Mouse (Mus musculus) ES-E14 (cell line): ENCODE data around the gene Bmper. TPM values are rescaled to one million over a fixed set of nuclear protein-coding genes. Genes with fewer than 3 reads are reported as not detected.

Experiments
- DNase-seq: peaks from one replicate; pipeline ENCODE4 v3.0.0-alpha.2; 2013; ENCODE audit warnings: low read depth, low spot score
- H3K27ac ChIP-seq: 2 replicates; pipeline ENCODE4 v1.5.1; 2012; ENCODE audit warnings: low read depth, mild to moderate bottlenecking, low read length, moderate library complexity, mixed read lengths; ENCODE audit not compliant: poor library complexity, insufficient read depth, severe bottlenecking
- H3K36me3 ChIP-seq: 2 replicates; pipeline ENCODE4 v1.6.1; 2012; ENCODE audit warnings: mild to moderate bottlenecking, low read length, moderate library complexity, mixed read lengths; ENCODE audit not compliant: control insufficient read depth, poor library complexity, insufficient read depth, severe bottlenecking
- H3K4me1 ChIP-seq, 2 experiments: fragments of 150-350 bp in 1 of 2; sonication (generic) in 1 of 2; 2 replicates each; pipeline ENCODE4 v1.6.1; 2012; ENCODE audit warnings: low read length in 2 of 2, mild to moderate bottlenecking in 1 of 2, mixed read lengths in 1 of 2; ENCODE audit not compliant: control insufficient read depth in 2 of 2, insufficient read depth in 2 of 2, poor library complexity in 1 of 2
- H3K4me3 ChIP-seq, 2 experiments: fragments of 150-350 bp in 1 of 2; sonication (generic) in 1 of 2; 2 replicates each; pipeline ENCODE4 v1.5.1; 2012; ENCODE audit warnings: low read length in 2 of 2, low read depth in 1 of 2, mild to moderate bottlenecking in 1 of 2, mixed read lengths in 1 of 2; ENCODE audit not compliant: insufficient read depth in 1 of 2, poor library complexity in 1 of 2, severe bottlenecking in 1 of 2
- H3K9ac ChIP-seq: 2 replicates; pipeline ENCODE4 v1.6.1; 2012; ENCODE audit warnings: low read depth, mild to moderate bottlenecking, low read length, mixed read lengths; ENCODE audit not compliant: poor library complexity, insufficient read depth, severe bottlenecking
- H3K9me3 ChIP-seq: fragments of 150-350 bp; sonication (generic); 2 replicates; pipeline ENCODE4 v1.6.1; 2012; ENCODE audit warnings: low read depth, mild to moderate bottlenecking, low read length; ENCODE audit not compliant: control insufficient read depth, insufficient read depth
- CHD2 ChIP-seq: IDR thresholded peaks from 2 replicates; pipeline ENCODE4 v1.6.1; 2014; ENCODE audit warnings: mild to moderate bottlenecking, low read depth, low read length, inconsistent platforms
- HCFC1 ChIP-seq: IDR thresholded peaks from 2 replicates; pipeline ENCODE4 v1.6.1; 2012; ENCODE audit warnings: low read length, inconsistent platforms, borderline replicate concordance; ENCODE audit not compliant: insufficient read depth
- MAFK ChIP-seq: IDR thresholded peaks from 2 replicates; pipeline ENCODE4 v1.6.1; 2014; ENCODE audit warnings: mild to moderate bottlenecking, low read depth, low read length, inconsistent platforms; ENCODE audit not compliant: insufficient read depth
- ZC3H11A ChIP-seq: IDR thresholded peaks from 2 replicates; pipeline ENCODE4 v1.6.1; 2012; ENCODE audit warnings: low read depth, mild to moderate bottlenecking, inconsistent platforms, low read length, borderline replicate concordance
- ZNF384 ChIP-seq: IDR thresholded peaks from 2 replicates; pipeline ENCODE4 v1.6.1; 2012; ENCODE audit warnings: low read depth, low read length, inconsistent platforms
- in situ Hi-C, 2 experiments: fragments of 600-800 bp; cut with MboI; formaldehyde crosslinking; loops; one replicate each; pipeline ENCODE4 v1.15.1; 2025; ENCODE audit warnings: low sequenced_read_pairs in 2 of 2, inconsistent platforms in 1 of 2; ENCODE audit not compliant: unreplicated experiment in 2 of 2
- total RNA-seq: library from RNA; depleted of rRNA; stranded (reverse); fragments of 300-350 nt; gene quantifications from 2 replicates; pipeline ENCODE4 v1.2.3, GENCODE M21; 2012

Gene Bmper
- total RNA-seq, 1 experiment, result 2.5 TPM

DNA sequence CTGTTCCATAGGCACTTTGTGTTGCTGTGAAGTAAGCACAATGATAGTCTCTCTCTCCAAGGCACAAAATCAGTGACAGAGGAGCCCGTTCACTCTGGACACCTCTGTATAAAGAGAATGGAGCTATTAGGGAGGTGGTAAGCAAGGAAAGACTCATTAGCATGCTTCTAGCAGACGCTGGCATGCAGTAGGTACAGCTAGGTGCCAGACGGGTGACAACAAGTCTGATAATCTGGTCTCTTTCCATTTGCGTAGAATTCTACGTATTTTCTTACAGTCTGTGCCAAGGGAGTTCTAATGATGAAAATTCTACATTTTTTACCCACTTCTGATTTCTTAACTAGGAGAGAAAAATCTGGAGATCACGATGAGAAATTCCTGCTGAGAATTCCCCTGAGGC is 72.7 kb downstream of the Bmper start:
- TF ChIP-seq CHD2 (no peak), HCFC1 (no peak)
- no peak for DNase-seq
- in situ Hi-C loops, result no loop called here

DNA sequence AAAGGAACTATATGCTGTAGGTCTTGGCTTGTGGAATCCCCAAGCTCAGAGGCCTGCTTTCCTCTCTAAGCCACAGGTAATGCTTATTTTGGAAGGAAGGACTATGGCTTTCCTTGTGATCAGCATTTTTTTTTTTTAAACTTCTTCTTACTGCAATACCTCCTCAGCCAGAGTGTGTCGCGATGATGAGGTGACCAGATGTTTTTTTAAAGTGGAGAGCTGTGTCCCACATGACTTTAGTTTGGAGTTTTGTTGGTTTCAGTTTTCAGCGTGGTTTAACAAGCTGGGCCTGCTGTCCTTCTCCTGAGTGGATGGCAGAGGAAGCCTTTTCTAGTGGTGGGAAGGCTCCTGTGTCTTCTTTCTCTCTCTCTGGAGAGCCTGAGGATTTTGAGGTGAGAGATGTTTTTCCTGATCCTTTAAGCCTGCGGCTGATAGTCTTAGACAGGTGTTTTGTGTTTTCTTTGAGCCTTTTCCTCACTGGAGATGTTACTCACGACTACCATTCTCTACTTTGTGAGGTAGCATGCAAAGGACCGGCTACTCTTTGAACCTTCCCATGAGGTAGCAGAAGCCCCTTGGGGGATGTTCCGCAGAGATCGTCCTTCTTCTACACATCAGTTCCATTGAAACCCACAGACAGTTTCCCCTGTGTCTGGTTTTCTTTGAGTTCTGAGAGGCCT is 74.8 kb downstream of the Bmper start:
- DNase-seq, result no peak
- no peak overlapping the region for H3K4me3 ChIP-seq
- no peak for TF ChIP-seq MAFK
- TF ChIP-seq ZC3H11A, result no peak
- no peak for TF ChIP-seq CHD2
- no peak for TF ChIP-seq ZNF384
- no peak for TF ChIP-seq HCFC1
- no peak overlapping the region for H3K27ac ChIP-seq
- in situ Hi-C loops, result no loop called here
- H3K9me3 ChIP-seq, result no peaks in the 10 kb centered on the region
- no peaks in the 10 kb centered on the region for H3K36me3 ChIP-seq
- H3K4me1 ChIP-seq, result no peaks in the 10 kb centered on the region
- H3K9ac ChIP-seq, result no peak overlapping the region

More for the DNA sequence above, 72.7 kb downstream of the Bmper start:
- Histone ChIP-seq H3K4me3 (no peak overlapping the region), H3K27ac (no peak overlapping the region), H3K36me3 (no peaks in the 10 kb centered on the region), H3K9ac (no peak overlapping the region), H3K4me1 (no peaks in the 10 kb centered on the region), H3K9me3 (no peaks in the 10 kb centered on the region)

DNA sequence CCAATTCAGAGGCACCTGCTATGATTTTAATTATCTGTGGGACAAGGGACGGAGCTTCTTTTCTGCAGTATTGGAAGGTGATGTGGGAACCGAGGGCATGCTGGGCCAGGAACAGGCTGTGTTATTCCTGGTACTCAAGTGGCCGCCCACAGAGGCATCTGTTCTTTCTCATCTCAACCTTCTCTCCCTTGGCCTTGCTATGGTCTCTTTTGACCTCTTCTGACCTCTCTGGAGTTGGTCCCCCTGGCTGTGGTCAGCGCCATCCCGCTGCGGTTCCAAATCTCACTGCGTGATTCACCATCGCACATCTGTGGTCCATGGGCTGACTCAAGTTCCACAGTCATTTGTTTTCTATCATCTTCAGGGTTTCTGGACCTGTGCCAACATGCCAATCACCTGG is 77.5 kb downstream of the Bmper start:
- in situ Hi-C loops, result no loop called here
- no peak overlapping the region for H3K4me3 ChIP-seq
- TF ChIP-seq MAFK (no peak), CHD2 (no peak), HCFC1 (no peak), ZC3H11A (no peak), ZNF384 (no peak)
- no peaks in the 10 kb centered on the region for H3K4me1 ChIP-seq
- H3K9ac ChIP-seq, result no peak overlapping the region
- no peaks in the 10 kb centered on the region for H3K9me3 ChIP-seq
- DNase-seq, result no peak
- H3K27ac ChIP-seq, result no peak overlapping the region
- H3K36me3 ChIP-seq, result no peaks in the 10 kb centered on the region

- no peak overlapping the region for H3K4me3 ChIP-seq
- in situ Hi-C loops, result no loop called here
- TF ChIP-seq ZC3H11A (no peak), CHD2 (no peak), MAFK (no peak), ZNF384 (no peak), HCFC1 (no peak)
- H3K9ac ChIP-seq, result no peak overlapping the region
- H3K9me3 ChIP-seq, result no peaks in the 10 kb centered on the region
- no peak for DNase-seq
- no peaks in the 10 kb centered on the region for H3K4me1 ChIP-seq
- H3K27ac ChIP-seq, result no peak overlapping the region
- H3K36me3 ChIP-seq, result no peaks in the 10 kb centered on the region
These were observed 82.8 kb downstream of the Bmper start for GRCm38 (mm10) chr9:23305681-23306080.

- H3K27ac ChIP-seq, result no peak overlapping the region
- no peaks in the 10 kb centered on the region for H3K4me1 ChIP-seq
- TF ChIP-seq CHD2 (no peak), MAFK (no peak), ZC3H11A (no peak), ZNF384 (no peak), HCFC1 (no peak)
- no peak overlapping the region for H3K4me3 ChIP-seq
- H3K9ac ChIP-seq, result no peak overlapping the region
- H3K9me3 ChIP-seq, result no peaks in the 10 kb centered on the region
- in situ Hi-C loops, result no loop called here
- no peak for DNase-seq
- no peaks in the 10 kb centered on the region for H3K36me3 ChIP-seq
These were observed 83.3 kb downstream of the Bmper start for GRCm38 (mm10) chr9:23306226-23306625.
